Mouse (Mus musculus) lung, embryonic 15.5 days (tissue): Measurements from ENCODE around the gene Olfr984. TPM values are rescaled to one million over a fixed set of nuclear protein-coding genes. Genes with fewer than 3 reads are reported as not detected.

Experiments used
- ATAC-seq: fragments of 200-750 bp; cut with Nextera tagmentation; 2 replicates; pipeline ENCODE4 v1.8.0; 2017; ENCODE audit warnings: moderate number of reproducible peaks, borderline replicate concordance; ENCODE audit not compliant: low FRiP score, low TSS enrichment; ENCODE audit errors: extremely low read depth
- H3K27ac ChIP-seq: fragments of 300-500 bp; sonication (generic); 2 replicates; pipeline ENCODE4 v1.5.1; 2015; ENCODE audit warnings: moderate library complexity, mild to moderate bottlenecking, inconsistent platforms
- H3K27me3 ChIP-seq: fragments of 300-500 bp; sonication (generic); 2 replicates; pipeline ENCODE4 v1.6.1; 2015; ENCODE audit warnings: inconsistent platforms
- H3K36me3 ChIP-seq: fragments of 300-500 bp; sonication (generic); 2 replicates; pipeline ENCODE4 v1.6.1; 2015; ENCODE audit warnings: inconsistent platforms
- H3K4me1 ChIP-seq: fragments of 300-500 bp; sonication (generic); 2 replicates; pipeline ENCODE4 v1.6.1; 2015; ENCODE audit warnings: inconsistent platforms
- H3K4me2 ChIP-seq: fragments of 300-500 bp; sonication (generic); 2 replicates; pipeline ENCODE4 v1.6.1; 2015; ENCODE audit warnings: inconsistent platforms, mild to moderate bottlenecking, moderate library complexity
- H3K4me3 ChIP-seq: fragments of 300-500 bp; sonication (generic); 2 replicates; pipeline ENCODE4 v1.5.1; 2015; ENCODE audit warnings: mild to moderate bottlenecking, inconsistent platforms
- H3K9ac ChIP-seq: fragments of 300-500 bp; sonication (generic); 2 replicates; pipeline ENCODE4 v1.6.1; 2015; ENCODE audit warnings: inconsistent platforms
- H3K9me3 ChIP-seq: fragments of 300-500 bp; sonication (generic); 2 replicates; pipeline ENCODE4 v1.6.1; 2016; ENCODE audit warnings: inconsistent platforms
- WGBS: fragments of 180-500 bp; shearing (Covaris S2); methylation state at CpG from one replicate; pipeline ENCODE4 v1.1.7; 2015; 5-methylcytosine and 5-hydroxymethylcytosine counted together
- polyA plus RNA-seq: library from polyadenylated mRNA; unstranded; fragments of >200 nt; fragmentation: Nextera tagmentation; extraction: Ambion mirVana; gene quantifications from 2 replicates; pipeline ENCODE4 v1.2.1, GENCODE M21; 2015

The Olfr984 gene
- polyA plus RNA-seq, 1 experiment from 2014 or later, result not detected

DNA sequence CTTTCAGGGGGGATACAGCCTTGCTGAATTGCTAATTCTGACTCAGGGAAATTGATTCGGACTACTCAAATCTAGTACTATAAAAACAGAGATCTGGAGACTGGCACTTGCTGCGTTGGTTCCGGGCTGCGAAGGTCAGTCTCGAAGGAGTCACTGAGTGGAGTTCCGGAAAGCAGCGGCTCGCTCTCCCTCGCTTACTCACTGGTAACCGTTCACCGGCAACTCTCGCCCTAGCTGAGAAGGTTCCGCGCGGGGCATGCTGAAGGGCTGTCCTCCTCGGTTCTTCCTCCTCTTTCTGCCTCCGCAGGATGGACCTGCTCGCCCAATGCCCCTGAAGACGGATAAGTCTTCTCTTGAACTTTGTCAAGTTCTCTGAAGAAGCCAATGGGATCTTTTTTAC is 63.9 kb downstream of the Olfr984 start:
- ATAC-seq, result no peak
- 91% methylated on average over 19 of the region's 19 CpGs for WGBS
- no peak overlapping the region for H3K9ac ChIP-seq

More for the DNA sequence above, 63.9 kb downstream of the Olfr984 start:
- Histone ChIP-seq H3K9me3 (no peaks in the 10 kb centered on the region), H3K27ac (no peak overlapping the region), H3K4me3 (no peak overlapping the region), H3K36me3 (no peaks in the 10 kb centered on the region), H3K4me1 (no peaks in the 10 kb centered on the region), H3K27me3 (no peaks in the 10 kb centered on the region), H3K4me2 (no peak overlapping the region)

Other genes starting within 250 kb of the Olfr984 start
- not detected in 2 replicates for gene Olfr972, start 247.8 kb downstream of the Olfr984 start, polyA plus RNA-seq
- gene Olfr229, start 206.9 kb downstream of the Olfr984 start, polyA plus RNA-seq, result not detected in 2 replicates
- not detected in 2 replicates for gene Olfr974, start 176.7 kb downstream of the Olfr984 start, polyA plus RNA-seq
- not detected in 2 replicates for gene Olfr975, start 162.2 kb downstream of the Olfr984 start, polyA plus RNA-seq
- gene Olfr976, start 153.1 kb downstream of the Olfr984 start, polyA plus RNA-seq, result not detected in 2 replicates
- gene Olfr978, start 122.1 kb downstream of the Olfr984 start, polyA plus RNA-seq, result not detected in 2 replicates
- not detected in 2 replicates for gene Olfr979, start 110.7 kb downstream of the Olfr984 start, polyA plus RNA-seq
- gene Olfr980, start 104.6 kb downstream of the Olfr984 start, polyA plus RNA-seq, result not detected in 2 replicates
- gene Olfr981, start 92.7 kb downstream of the Olfr984 start, polyA plus RNA-seq, result not detected in 2 replicates
- gene Olfr982, start 40.4 kb downstream of the Olfr984 start, polyA plus RNA-seq, result not detected in 2 replicates
- gene Olfr983, start 20.6 kb downstream of the Olfr984 start, polyA plus RNA-seq, result not detected in 2 replicates
- gene Olfr985, start 16.0 kb upstream of the Olfr984 start, polyA plus RNA-seq, result not detected in 2 replicates
- not detected in 2 replicates for gene Tmem225, start 33.9 kb upstream of the Olfr984 start, polyA plus RNA-seq
- not detected in 2 replicates for gene Olfr986, start 66.7 kb upstream of the Olfr984 start, polyA plus RNA-seq
- gene Zfp202, start 78.1 kb upstream of the Olfr984 start, polyA plus RNA-seq, result 4.9 TPM in 2 replicates
- gene Scn3b, start 155.0 kb upstream of the Olfr984 start, polyA plus RNA-seq, result 4.8 and 7.5 TPM in 2 replicates